Mouse (Mus musculus): ENCODE data around the gene Aldh1a2. TPM values are rescaled to one million over a fixed set of nuclear protein-coding genes. Genes with fewer than 3 reads are reported as not detected.

The Aldh1a2 gene
- polyA plus RNA-seq, 1 experiment, result 8.7 TPM

DNA sequence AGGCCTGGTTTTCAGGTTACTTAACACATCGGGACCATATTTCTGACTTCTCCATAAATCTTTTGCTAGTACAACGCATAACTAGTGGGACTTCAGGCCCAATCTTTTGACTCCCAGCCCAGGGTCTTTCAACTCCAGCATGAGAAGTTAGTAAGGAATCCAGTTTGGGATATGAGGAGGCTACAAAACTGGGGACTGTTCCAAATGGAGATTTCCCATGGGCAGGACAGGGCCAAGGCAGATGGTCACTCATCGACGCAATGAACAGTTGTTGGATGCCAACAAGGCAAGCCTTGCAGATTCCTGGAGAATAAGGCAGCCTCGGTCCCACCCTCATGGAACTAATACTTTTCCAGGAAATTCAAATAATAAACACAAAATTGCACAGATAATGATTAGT, 104.2 kb downstream of the Aldh1a2 start:
- Histone ChIP-seq H3K36me3 (ENCODE audit: control insufficient read depth, insufficient read depth, low read length) (no peaks in the 10 kb centered on the region), H3K4me3 (ENCODE audit: insufficient read depth, low read depth, low read length) (no peak overlapping the region), H3K4me1 (ENCODE audit: control insufficient read depth, insufficient read depth, low read length) (peaks cover 22% of the 10 kb centered on the region), H3K27ac (ENCODE audit: insufficient read depth, low read depth, low read length) (no peak overlapping the region), H3K27me3 (replicated peaks; ENCODE audit: control insufficient read depth, insufficient read depth, low read length) (no peaks in the 10 kb centered on the region)
- no peak for DNase-seq
- TF ChIP-seq POLR2A (IDR thresholded peaks at IDR 0.05; ENCODE audit: low read depth, low read length), result no peak
- no peak for TF ChIP-seq CTCF (conservative IDR thresholded peaks at IDR 0.05; ENCODE audit: insufficient read depth, insufficient read length, low read depth, low read length)
- 82% methylated on average over 5 of the region's 5 CpGs for WGBS

DNA sequence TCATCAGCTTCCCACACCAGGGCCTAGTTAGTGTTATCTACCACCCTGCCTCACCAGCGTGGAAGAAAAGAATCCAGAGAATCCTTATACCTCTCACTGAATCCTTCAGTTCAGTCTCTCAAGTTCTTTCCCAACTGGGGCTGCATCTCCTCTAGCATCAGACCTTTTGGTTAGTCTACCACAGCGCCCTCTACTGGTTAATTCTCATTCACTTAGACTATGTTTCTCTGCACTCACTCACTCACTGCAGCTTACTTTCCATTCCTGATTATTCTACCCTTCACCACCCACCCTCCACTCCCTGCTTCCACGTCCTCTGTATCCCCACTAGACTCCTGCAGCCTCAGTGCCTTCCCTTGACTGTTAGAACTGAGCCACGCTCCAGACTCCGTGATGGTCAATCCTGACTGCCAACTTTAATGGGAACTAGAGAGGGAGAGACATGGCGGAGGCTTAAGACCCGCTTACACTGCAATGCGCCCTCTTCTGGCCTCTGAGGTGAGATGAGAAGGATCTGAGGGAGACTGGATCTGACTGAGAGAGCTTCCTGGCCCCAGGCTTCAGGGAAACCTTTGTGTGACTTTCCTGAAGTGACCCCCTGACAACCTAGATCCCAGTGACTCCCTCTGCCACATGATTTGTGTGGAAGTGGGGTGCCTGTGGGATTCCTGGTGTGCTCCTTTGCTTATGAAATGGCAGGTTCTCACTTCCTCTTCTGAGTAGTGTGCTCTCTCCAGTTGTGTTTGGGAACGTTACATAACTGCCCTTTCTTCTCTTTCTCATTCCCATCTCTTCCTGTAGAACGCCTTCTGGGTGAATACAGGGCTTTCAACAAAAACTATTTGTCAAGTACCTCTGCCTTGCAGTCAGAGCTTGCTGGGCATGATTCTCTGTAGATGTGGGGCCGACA, 104.9 kb downstream of the Aldh1a2 start:
- 73% methylated on average over 11 of the region's 11 CpGs for WGBS
- Histone ChIP-seq H3K27ac (ENCODE audit: insufficient read depth, low read depth, low read length) (peak overlapping the region; percentile 74), H3K4me3 (ENCODE audit: insufficient read depth, low read depth, low read length) (no peak overlapping the region), H3K36me3 (ENCODE audit: control insufficient read depth, insufficient read depth, low read length) (no peaks in the 10 kb centered on the region), H3K27me3 (replicated peaks; ENCODE audit: control insufficient read depth, insufficient read depth, low read length) (no peaks in the 10 kb centered on the region), H3K4me1 (ENCODE audit: control insufficient read depth, insufficient read depth, low read length) (peaks cover 22% of the 10 kb centered on the region)
- peak; percentile 15 for DNase-seq
- TF ChIP-seq CTCF (conservative IDR thresholded peaks at IDR 0.05; ENCODE audit: insufficient read depth, insufficient read length, low read depth, low read length) (0 out of 2 replicates have a peak, but pooled peaks have one; percentile 6), POLR2A (IDR thresholded peaks at IDR 0.05; ENCODE audit: low read depth, low read length) (no peak)

- DNase-seq, result peak; percentile 77
- peak overlapping the region; percentile 74 for H3K27ac ChIP-seq (ENCODE audit: insufficient read depth, low read depth, low read length)
- H3K27me3 ChIP-seq (replicated peaks; ENCODE audit: control insufficient read depth, insufficient read depth, low read length), result no peaks in the 10 kb centered on the region
- TF ChIP-seq POLR2A (IDR thresholded peaks at IDR 0.05; ENCODE audit: low read depth, low read length), result no peak
- no peak for TF ChIP-seq CTCF (conservative IDR thresholded peaks at IDR 0.05; ENCODE audit: insufficient read depth, insufficient read length, low read depth, low read length)
- H3K36me3 ChIP-seq (ENCODE audit: control insufficient read depth, insufficient read depth, low read length), result no peaks in the 10 kb centered on the region
- whole genome bisulfite sequencing, result 27% methylated on average over 7 of the region's 7 CpGs
- peaks cover 22% of the 10 kb centered on the region for H3K4me1 ChIP-seq (ENCODE audit: control insufficient read depth, insufficient read depth, low read length)
- no peak overlapping the region for H3K4me3 ChIP-seq (ENCODE audit: insufficient read depth, low read depth, low read length)
Observed at GRCm38 (mm10) chr9:71321436-71321835, 105.8 kb downstream of the Aldh1a2 start.

DNA sequence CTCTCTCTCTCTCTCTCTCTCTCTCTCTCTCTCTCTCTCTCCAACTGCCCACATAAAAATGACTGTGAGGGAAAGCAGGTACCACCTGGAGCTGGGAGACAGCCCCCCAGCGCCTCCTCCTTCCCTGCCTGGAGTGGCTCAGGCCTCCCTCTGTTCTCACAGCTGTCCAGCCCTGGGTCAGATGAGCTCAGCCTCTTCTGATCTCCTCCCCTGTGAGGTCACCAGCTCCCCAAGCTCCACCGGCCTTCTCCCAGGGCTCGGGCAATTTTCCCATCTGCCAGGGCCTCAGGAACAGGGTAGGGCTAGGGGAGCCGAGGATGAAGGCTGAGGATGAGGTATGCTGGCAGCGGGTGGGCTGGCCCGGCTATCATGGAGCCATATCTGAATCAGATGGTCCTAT, 106.3 kb downstream of the Aldh1a2 start:
- 54% methylated on average over 6 of the region's 6 CpGs for WGBS
- Histone ChIP-seq H3K27me3 (replicated peaks; ENCODE audit: control insufficient read depth, insufficient read depth, low read length) (no peaks in the 10 kb centered on the region), H3K36me3 (ENCODE audit: control insufficient read depth, insufficient read depth, low read length) (no peaks in the 10 kb centered on the region), H3K27ac (ENCODE audit: insufficient read depth, low read depth, low read length) (peak overlapping the region; percentile 25), H3K4me3 (ENCODE audit: insufficient read depth, low read depth, low read length) (no peak overlapping the region), H3K4me1 (ENCODE audit: control insufficient read depth, insufficient read depth, low read length) (peaks cover 19% of the 10 kb centered on the region)
- peak; percentile 36 for DNase-seq
- no peak for TF ChIP-seq POLR2A (IDR thresholded peaks at IDR 0.05; ENCODE audit: low read depth, low read length)
- TF ChIP-seq CTCF (conservative IDR thresholded peaks at IDR 0.05; ENCODE audit: insufficient read depth, insufficient read length, low read depth, low read length), result no peak

GRCm38 (mm10) chr9:71323303-71323952, 107.8 kb downstream of the Aldh1a2 start:
- Histone ChIP-seq H3K27me3 (replicated peaks; ENCODE audit: control insufficient read depth, insufficient read depth, low read length) (no peaks in the 10 kb centered on the region), H3K4me1 (ENCODE audit: control insufficient read depth, insufficient read depth, low read length) (peaks cover 12% of the 10 kb centered on the region), H3K4me3 (ENCODE audit: insufficient read depth, low read depth, low read length) (no peak overlapping the region), H3K36me3 (ENCODE audit: control insufficient read depth, insufficient read depth, low read length) (no peaks in the 10 kb centered on the region), H3K27ac (ENCODE audit: insufficient read depth, low read depth, low read length) (no peak overlapping the region)
- no peak for DNase-seq
- WGBS, result 67% methylated on average over 1 of the region's 1 CpGs
- no peak for TF ChIP-seq CTCF (conservative IDR thresholded peaks at IDR 0.05; ENCODE audit: insufficient read depth, insufficient read length, low read depth, low read length)
- no peak for TF ChIP-seq POLR2A (IDR thresholded peaks at IDR 0.05; ENCODE audit: low read depth, low read length)

GRCm38 (mm10) chr9:71324060-71324459, 108.5 kb downstream of the Aldh1a2 start:
- H3K4me1 ChIP-seq (ENCODE audit: control insufficient read depth, insufficient read depth, low read length), result peaks cover 12% of the 10 kb centered on the region
- DNase-seq, result no peak
- no peak overlapping the region for H3K4me3 ChIP-seq (ENCODE audit: insufficient read depth, low read depth, low read length)
- no peak for TF ChIP-seq POLR2A (IDR thresholded peaks at IDR 0.05; ENCODE audit: low read depth, low read length)
- no peak for TF ChIP-seq CTCF (conservative IDR thresholded peaks at IDR 0.05; ENCODE audit: insufficient read depth, insufficient read length, low read depth, low read length)
- WGBS, result 86% methylated on average over 5 of the region's 5 CpGs
- no peak overlapping the region for H3K27ac ChIP-seq (ENCODE audit: insufficient read depth, low read depth, low read length)
- H3K27me3 ChIP-seq (replicated peaks; ENCODE audit: control insufficient read depth, insufficient read depth, low read length), result no peaks in the 10 kb centered on the region
- no peaks in the 10 kb centered on the region for H3K36me3 ChIP-seq (ENCODE audit: control insufficient read depth, insufficient read depth, low read length)

- Histone ChIP-seq H3K4me1 (ENCODE audit: control insufficient read depth, insufficient read depth, low read length) (peaks cover 5% of the 10 kb centered on the region), H3K36me3 (ENCODE audit: control insufficient read depth, insufficient read depth, low read length) (no peaks in the 10 kb centered on the region), H3K27me3 (replicated peaks; ENCODE audit: control insufficient read depth, insufficient read depth, low read length) (no peaks in the 10 kb centered on the region), H3K27ac (ENCODE audit: insufficient read depth, low read depth, low read length) (no peak overlapping the region), H3K4me3 (ENCODE audit: insufficient read depth, low read depth, low read length) (no peak overlapping the region)
- DNase-seq, result peak; percentile 15
- TF ChIP-seq POLR2A (IDR thresholded peaks at IDR 0.05; ENCODE audit: low read depth, low read length) (no peak), CTCF (conservative IDR thresholded peaks at IDR 0.05; ENCODE audit: insufficient read depth, insufficient read length, low read depth, low read length) (no peak)
- 56% methylated on average over 4 of the region's 4 CpGs for WGBS
Observed at GRCm38 (mm10) chr9:71326261-71326660, 110.7 kb downstream of the Aldh1a2 start.

All from kidney, adult 2 months (tissue).